Mouse (Mus musculus) myocyte (in vitro differentiated cells): ENCODE measurements around the gene Src. TPM values are rescaled to one million over a fixed set of nuclear protein-coding genes. Genes with fewer than 3 reads are reported as not detected.
"Not testable (repeated sequence)": the region's sequence is repeated elsewhere in the genome, so short reads cannot be mapped to it uniquely, and the experiment has no call there.

ENCODE experiments used
- H3K27me3 ChIP-seq: one replicate; pipeline ENCODE4 v1.6.1; 2011; ENCODE audit not compliant: control insufficient read depth, insufficient read depth, insufficient read length
- H3K36me3 ChIP-seq: one replicate; pipeline ENCODE4 v1.6.1; 2011; ENCODE audit not compliant: control insufficient read depth, insufficient read depth
- H3K4me2 ChIP-seq: one replicate; pipeline ENCODE4 v1.6.1; 2011; ENCODE audit warnings: low read depth, control low read depth
- H3K4me3 ChIP-seq: one replicate; pipeline ENCODE4 v1.5.1; 2011; ENCODE audit warnings: mild to moderate bottlenecking, control low read depth, moderate library complexity
- H3K79me2 ChIP-seq: one replicate; pipeline ENCODE4 v1.6.1; 2011; ENCODE audit not compliant: control insufficient read depth, insufficient read depth
- H3ac ChIP-seq: one replicate; pipeline ENCODE4 v1.6.1; 2011; ENCODE audit not compliant: control insufficient read depth, insufficient read length
- CEBPB ChIP-seq: IDR thresholded peaks from 2 replicates; pipeline ENCODE4 v1.6.1; 2011; ENCODE audit warnings: mild to moderate bottlenecking, moderate library complexity; ENCODE audit not compliant: poor library complexity, insufficient read depth, severe bottlenecking
- E2F4 ChIP-seq: IDR thresholded peaks from one replicate; pipeline ENCODE4 v1.6.1; 2011; ENCODE audit warnings: mild to moderate bottlenecking, control low read depth, moderate library complexity; ENCODE audit not compliant: insufficient read depth
- MAX ChIP-seq: IDR thresholded peaks from one replicate; pipeline ENCODE4 v1.6.1; 2011; ENCODE audit warnings: low read depth, mild to moderate bottlenecking, control low read depth
- MYOD1 ChIP-seq, 3 experiments: IDR thresholded peaks; one replicate each; pipeline ENCODE4 v1.6.1; 2011; ENCODE audit warnings: control low read depth in 2 of 3, low read depth in 2 of 3, mild to moderate bottlenecking in 2 of 3, moderate library complexity in 1 of 3; ENCODE audit not compliant: insufficient read length in 2 of 3, control insufficient read depth in 1 of 3
- MYOG ChIP-seq, 3 experiments: IDR thresholded peaks; one replicate each; pipeline ENCODE4 v1.6.1; 2011; ENCODE audit warnings: control low read depth in 2 of 3, low read depth in 2 of 3, mild to moderate bottlenecking in 2 of 3; ENCODE audit not compliant: insufficient read length in 2 of 3, control insufficient read depth in 1 of 3, insufficient read depth in 1 of 3
- POLR2A ChIP-seq: IDR thresholded peaks from one replicate; pipeline ENCODE4 v1.6.1; 2011; ENCODE audit warnings: low read depth, mild to moderate bottlenecking, control low read depth, moderate library complexity; ENCODE audit not compliant: insufficient read length
- POLR2AphosphoS2 ChIP-seq: IDR thresholded peaks from one replicate; pipeline ENCODE4 v1.6.1; 2011; ENCODE audit warnings: low read depth, control low read depth; ENCODE audit not compliant: insufficient read length
- REST ChIP-seq: IDR thresholded peaks from one replicate; pipeline ENCODE4 v1.6.1; 2011; ENCODE audit warnings: mild to moderate bottlenecking, control low read depth, moderate library complexity; ENCODE audit not compliant: insufficient read depth, insufficient read length
- SRF ChIP-seq: IDR thresholded peaks from one replicate; pipeline ENCODE4 v1.6.1; 2011; ENCODE audit warnings: low read depth; ENCODE audit not compliant: control insufficient read depth, insufficient read length
- TCF12 ChIP-seq: IDR thresholded peaks from one replicate; pipeline ENCODE4 v1.6.1; 2011; ENCODE audit warnings: mild to moderate bottlenecking, control low read depth; ENCODE audit not compliant: poor library complexity, insufficient read depth, severe bottlenecking
- TCF3 ChIP-seq: IDR thresholded peaks from one replicate; pipeline ENCODE4 v1.6.1; 2011; ENCODE audit warnings: low read depth, control low read depth; ENCODE audit not compliant: insufficient read length
- USF1 ChIP-seq: IDR thresholded peaks from one replicate; pipeline ENCODE4 v1.6.1; 2011; ENCODE audit warnings: low read depth, mild to moderate bottlenecking, control low read depth, moderate library complexity
- polyA plus RNA-seq: library from polyadenylated mRNA; unstranded; fragments of >200 nt; fragmentation: generic; extraction: Trizol; gene quantifications from one replicate; pipeline ENCODE4 v1.2.1, GENCODE M21; 2012; ENCODE audit warnings: missing spikeins

Gene Src
- polyA plus RNA-seq, 1 experiment: 20.3 TPM

DNA sequence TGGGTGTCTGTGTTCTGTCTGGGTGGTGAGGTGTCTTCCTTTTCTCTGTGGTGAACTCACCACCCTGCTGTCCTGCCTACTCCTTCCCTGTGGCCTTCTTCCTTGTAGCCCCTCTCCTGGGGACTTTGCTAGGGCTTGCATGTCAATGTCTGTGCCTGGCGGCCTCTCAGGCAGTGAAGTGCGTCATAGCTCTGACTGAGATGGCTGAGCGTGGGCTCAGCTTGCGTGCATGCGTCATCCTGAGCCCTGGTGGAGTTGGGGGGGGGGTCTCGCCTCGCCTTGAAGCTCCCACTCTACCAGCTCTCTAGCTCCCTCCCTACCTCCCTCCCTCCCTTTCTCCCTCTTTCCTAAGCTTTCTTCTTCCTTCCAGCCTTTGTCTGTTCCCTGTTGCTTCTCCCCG, 60.4 kb downstream of the Src start:
- TF ChIP-seq USF1 (no peak), MYOG (IDR thresholded peaks at IDR 0.05; ENCODE audit: control insufficient read depth in 1 of 3, insufficient read depth in 1 of 3, insufficient read length in 2 of 3, low read depth in 2 of 3) (no peak), POLR2A (no peak), CEBPB (no peak), SRF (no peak), TCF12 (no peak), MYOD1 (IDR thresholded peaks at IDR 0.05; ENCODE audit: control insufficient read depth in 1 of 3, insufficient read length in 2 of 3, low read depth in 2 of 3) (no peak), REST (no peak)

DNA sequence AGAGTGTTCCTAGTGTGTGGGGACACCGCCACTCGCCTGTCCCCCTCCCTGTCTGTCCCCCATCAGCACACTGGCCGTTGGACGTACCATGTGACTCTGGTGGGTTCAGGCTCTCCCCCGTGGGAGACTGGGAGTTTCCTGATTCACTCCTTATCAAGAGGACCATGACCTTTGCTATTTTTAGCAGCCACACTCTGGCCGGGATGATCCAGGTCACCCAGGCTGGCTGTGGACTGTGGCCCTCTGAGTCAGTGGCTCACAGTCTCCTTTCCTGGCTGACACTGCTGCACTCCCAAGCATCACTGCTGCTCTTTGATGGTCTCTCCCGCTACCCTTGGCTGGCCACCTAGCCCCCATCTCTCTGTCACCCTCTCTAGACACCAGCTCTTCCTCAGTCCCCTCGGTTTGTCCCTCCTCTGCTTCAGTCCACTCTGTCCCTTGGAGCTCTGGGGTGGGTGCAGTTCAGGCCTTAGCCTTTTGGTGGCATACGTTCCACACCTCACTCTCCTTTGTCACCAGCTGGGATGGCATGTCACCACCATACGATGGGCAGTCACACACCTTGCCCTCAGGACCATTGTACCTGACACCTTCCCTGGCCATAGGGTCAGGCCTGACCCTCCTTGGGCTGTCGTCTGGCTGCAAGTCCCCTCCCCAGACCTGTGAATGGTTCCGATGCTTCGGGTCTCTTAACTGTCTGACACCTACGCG, 61.8 kb downstream of the Src start:
- H3ac ChIP-seq: no peak overlapping the region
- no peaks in the 10 kb centered on the region for H3K36me3 ChIP-seq
- no peaks in the 10 kb centered on the region for H3K27me3 ChIP-seq
- H3K79me2 ChIP-seq: no peaks in the 10 kb centered on the region
- TF ChIP-seq REST: no peak
- no peak for TF ChIP-seq POLR2A
- TF ChIP-seq MYOD1 (IDR thresholded peaks at IDR 0.05; ENCODE audit: control insufficient read depth in 1 of 3, insufficient read length in 2 of 3, low read depth in 2 of 3): no peak
- no peak for TF ChIP-seq POLR2AphosphoS2
- no peak for TF ChIP-seq E2F4
- TF ChIP-seq CEBPB: no peak
- TF ChIP-seq MYOG (IDR thresholded peaks at IDR 0.05; ENCODE audit: control insufficient read depth in 1 of 3, insufficient read depth in 1 of 3, insufficient read length in 2 of 3, low read depth in 2 of 3): no peak
- H3K4me3 ChIP-seq: no peak overlapping the region
- H3K4me2 ChIP-seq: no peak overlapping the region

More for the DNA sequence above, 60.4 kb downstream of the Src start:
- Histone ChIP-seq H3K4me2 (no peak overlapping the region), H3K27me3 (no peaks in the 10 kb centered on the region), H3K36me3 (no peaks in the 10 kb centered on the region), H3K79me2 (no peaks in the 10 kb centered on the region), H3K4me3 (no peak overlapping the region), H3ac (no peak overlapping the region)

DNA sequence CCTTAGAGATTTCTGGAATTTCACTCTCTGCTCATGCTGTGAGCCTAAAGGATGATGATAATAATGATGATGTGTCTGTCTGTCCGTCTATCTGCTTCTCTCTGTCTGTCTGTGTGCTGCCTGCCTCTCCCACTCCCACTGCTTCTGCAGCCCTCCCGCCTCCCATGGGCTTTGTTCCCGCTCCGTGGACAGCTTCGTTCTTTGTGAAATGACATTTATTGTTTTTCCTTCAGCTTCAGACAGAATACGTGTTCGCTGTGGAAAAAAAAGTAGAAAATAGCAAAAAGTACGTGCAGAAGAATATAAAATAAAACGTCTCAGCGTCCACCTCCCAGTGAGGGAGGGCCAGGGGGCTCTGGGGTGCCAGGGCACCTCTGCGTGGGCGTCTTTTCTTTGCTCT, 64.5 kb downstream of the Src start:
- Histone ChIP-seq H3ac (no peak overlapping the region), H3K4me3 (no peak overlapping the region), H3K4me2 (no peak overlapping the region), H3K36me3 (no peaks in the 10 kb centered on the region), H3K27me3 (no peaks in the 10 kb centered on the region), H3K79me2 (no peaks in the 10 kb centered on the region)
- no peak for TF ChIP-seq MYOG (IDR thresholded peaks at IDR 0.05; ENCODE audit: control insufficient read depth in 1 of 3, insufficient read depth in 1 of 3, insufficient read length in 2 of 3, low read depth in 2 of 3)
- TF ChIP-seq TCF3: no peak

DNA sequence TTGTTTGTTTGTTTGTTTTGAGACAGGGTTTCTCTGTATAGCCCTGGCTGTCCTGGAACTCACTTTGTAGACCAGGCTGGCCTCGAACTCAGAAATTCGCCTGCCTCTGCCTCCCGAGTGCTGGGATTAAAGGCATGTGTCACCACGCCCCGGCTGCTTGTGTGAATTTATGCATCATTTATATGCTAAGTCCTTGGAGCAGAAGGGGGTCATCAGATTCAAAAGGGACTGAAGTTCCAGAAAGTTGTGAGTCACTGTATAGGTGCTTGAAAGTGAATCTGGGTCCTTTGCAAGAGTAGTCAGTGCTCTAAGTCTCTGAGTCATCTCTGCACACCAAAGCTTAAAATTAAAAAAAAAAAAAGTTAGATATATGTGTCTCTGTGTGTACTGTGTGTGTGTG, 68.3 kb downstream of the Src start:
- not testable (repeated sequence) for H3K79me2 ChIP-seq, H3K4me3 ChIP-seq, H3K36me3 ChIP-seq, H3ac ChIP-seq, H3K4me2 ChIP-seq
- H3K27me3 ChIP-seq: peaks cover 12% of the 10 kb centered on the region

DNA sequence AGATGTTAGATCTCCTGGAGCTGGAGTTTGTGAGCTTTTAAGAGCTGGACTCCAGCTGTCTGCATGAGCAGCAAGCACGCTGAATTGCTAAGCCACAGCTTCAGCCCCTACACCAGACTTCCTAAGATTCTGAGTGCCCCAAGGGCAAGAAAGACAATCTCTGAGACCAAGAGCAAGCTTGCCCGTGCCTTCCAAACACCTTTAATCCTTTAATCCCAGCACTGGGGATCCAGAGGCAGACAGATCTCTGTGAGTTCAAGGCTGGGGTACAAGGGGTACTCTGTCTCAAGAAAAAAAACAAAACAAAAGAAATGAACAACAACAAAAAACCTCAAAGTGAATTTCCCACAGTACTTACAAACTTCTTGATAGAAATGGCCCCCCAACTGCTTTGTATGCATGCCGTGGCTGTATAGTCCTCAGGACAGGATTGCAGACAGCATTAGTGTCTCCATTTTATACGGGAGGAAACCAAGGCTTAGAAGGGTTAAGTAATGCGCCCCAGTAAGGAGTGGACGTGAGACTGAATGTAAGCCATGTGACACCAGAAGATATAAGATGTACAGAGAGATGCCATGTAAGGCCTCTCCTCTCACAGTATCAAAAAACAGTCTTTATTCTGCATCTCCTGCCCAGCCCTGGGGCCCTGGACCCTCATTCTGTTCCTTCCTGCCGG, 68.9 kb downstream of the Src start:
- no peaks in the 10 kb centered on the region for H3K36me3 ChIP-seq

DNA sequence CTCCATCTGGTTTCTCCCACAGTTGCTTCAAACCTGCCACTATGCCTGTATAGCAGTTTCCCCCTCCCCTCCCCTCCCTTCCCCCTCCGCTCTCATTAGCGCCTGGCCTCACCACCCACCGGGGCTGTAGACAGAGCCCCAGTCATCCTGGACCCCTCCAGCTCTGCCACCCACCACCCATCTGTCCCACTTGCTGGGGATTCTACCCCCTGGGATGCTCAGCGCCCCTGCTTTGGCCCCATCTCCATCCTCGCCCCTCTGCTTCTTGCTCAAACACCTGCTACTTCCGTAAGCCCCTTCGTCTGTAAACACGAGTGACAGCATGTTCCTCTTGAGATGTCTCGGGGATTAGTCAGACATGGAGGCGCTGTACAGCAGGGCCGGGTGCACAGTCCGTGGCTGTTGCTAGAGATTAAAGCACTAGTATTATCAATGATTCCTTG, 69.5 kb downstream of the Src start:
- H3ac ChIP-seq: no peak overlapping the region
- no peak overlapping the region for H3K4me2 ChIP-seq
- no peaks in the 10 kb centered on the region for H3K36me3 ChIP-seq
- no peak overlapping the region for H3K4me3 ChIP-seq
- H3K79me2 ChIP-seq: no peaks in the 10 kb centered on the region
- TF ChIP-seq MYOD1 (IDR thresholded peaks at IDR 0.05; ENCODE audit: control insufficient read depth in 1 of 3, insufficient read length in 2 of 3, low read depth in 2 of 3) (no peak), POLR2AphosphoS2 (no peak), MAX (no peak), REST (no peak)
- peaks cover 20% of the 10 kb centered on the region for H3K27me3 ChIP-seq

More for the DNA sequence above, 68.9 kb downstream of the Src start:
- peaks cover 18% of the 10 kb centered on the region for H3K27me3 ChIP-seq
- H3K4me3 ChIP-seq: no peak overlapping the region
- no peak overlapping the region for H3K4me2 ChIP-seq
- no peaks in the 10 kb centered on the region for H3K79me2 ChIP-seq
- no peak overlapping the region for H3ac ChIP-seq
- TF ChIP-seq TCF12: no peak
- no peak for TF ChIP-seq MYOD1 (IDR thresholded peaks at IDR 0.05; ENCODE audit: control insufficient read depth in 1 of 3, insufficient read length in 2 of 3, low read depth in 2 of 3)
- TF ChIP-seq CEBPB: no peak
- TF ChIP-seq POLR2A: no peak
- no peak for TF ChIP-seq TCF3
